Mouse (Mus musculus) gastrocnemius, postnatal 25 days (tissue): ENCODE results near the gene Mdc1. TPM values are rescaled to one million over a fixed set of nuclear protein-coding genes. Genes with fewer than 3 reads are reported as not detected.
A peak's percentile ranks its signal among the peaks of the same experiment; 100 is the strongest.
"Not testable (repeated sequence)": the region's sequence is repeated elsewhere in the genome, so short reads cannot be mapped to it uniquely, and the experiment has no call there.

Experiments used
- DNase-seq: peaks from one replicate; pipeline ENCODE4 v3.0.0; 2022
- total RNA-seq, 2 experiments: library from RNA; stranded (reverse); gene quantifications; 1 replicate in 1 of 2; 2 replicates in 1 of 2; pipeline ENCODE4 v1.2.3; 2021

Mdc1 gene
- total RNA-seq, 2 experiments from 2014 or later, result 3.7 to 5.2 TPM

DNA sequence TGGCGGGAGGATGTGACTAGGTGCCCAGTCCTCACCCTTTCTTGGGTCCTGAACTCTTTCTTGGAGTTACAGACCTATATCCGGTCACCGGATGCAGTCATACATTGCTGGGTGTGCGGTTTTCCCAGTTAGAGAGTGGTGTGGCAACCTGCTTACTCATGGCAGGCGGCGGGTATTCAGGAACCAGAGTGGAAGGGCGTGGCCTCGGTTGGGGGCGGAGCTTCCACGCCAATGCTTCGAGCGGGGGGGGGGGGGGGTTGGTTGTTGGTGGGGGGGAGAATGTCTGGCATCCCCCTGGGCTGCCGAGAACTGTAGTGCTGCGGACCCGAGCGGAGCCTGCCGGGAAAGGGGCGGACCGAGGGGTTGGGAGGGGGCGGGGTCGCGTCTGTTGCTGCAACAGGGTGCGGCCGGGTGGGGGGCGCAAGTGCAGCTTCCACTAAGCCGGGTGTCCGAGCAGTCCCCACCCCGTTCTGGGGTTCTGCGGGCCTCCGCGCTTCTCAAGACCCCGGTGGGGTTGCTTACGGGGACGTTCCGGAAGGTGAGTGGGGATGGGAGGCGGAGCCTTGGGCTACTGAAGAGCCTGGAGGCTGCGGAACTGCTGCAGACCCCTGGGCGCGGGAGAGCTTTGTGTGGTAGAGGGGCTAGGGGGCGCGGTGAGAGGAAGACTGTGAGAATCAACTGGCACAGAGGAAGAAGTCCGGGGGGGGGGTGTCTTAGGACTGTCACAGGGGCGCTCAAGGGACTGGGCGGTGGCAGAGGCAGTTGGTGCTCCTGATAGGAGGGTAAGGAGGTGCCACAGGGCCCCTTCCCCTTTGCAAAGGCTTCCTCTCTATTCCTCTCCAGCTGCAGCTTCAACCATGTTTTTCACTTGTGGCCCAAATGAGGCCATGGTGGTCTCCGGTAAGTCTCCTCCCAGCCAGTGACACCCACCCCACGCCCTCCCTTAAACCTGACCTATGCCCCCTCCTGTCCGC lies 18.1 kb upstream of the Mdc1 start, which contains the start of gene Flot1:
Flot1 (plus strand) TSS at position 267 of the 974 bp plus-strand sequence.
- peak; percentile 87 for DNase-seq

DNA sequence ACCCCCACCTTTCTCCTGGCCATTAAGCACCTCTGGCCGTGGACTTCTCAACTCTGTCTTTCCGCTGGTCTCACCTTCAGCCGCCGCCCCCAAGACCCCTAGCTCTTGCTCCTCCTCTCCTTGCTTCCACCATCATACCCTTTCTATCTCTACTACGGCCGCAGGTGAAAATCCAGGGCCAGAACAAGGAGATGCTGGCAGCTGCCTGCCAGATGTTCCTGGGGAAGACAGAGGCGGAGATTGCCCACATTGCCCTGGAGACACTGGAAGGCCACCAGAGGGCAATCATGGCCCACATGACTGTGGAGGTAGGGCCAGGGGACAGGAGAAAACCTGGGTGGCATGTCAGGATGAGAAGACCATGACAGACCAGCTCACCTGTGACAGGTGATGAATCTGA lies 16.9 kb upstream of the Mdc1 start:
- DNase-seq, result no peak

DNA sequence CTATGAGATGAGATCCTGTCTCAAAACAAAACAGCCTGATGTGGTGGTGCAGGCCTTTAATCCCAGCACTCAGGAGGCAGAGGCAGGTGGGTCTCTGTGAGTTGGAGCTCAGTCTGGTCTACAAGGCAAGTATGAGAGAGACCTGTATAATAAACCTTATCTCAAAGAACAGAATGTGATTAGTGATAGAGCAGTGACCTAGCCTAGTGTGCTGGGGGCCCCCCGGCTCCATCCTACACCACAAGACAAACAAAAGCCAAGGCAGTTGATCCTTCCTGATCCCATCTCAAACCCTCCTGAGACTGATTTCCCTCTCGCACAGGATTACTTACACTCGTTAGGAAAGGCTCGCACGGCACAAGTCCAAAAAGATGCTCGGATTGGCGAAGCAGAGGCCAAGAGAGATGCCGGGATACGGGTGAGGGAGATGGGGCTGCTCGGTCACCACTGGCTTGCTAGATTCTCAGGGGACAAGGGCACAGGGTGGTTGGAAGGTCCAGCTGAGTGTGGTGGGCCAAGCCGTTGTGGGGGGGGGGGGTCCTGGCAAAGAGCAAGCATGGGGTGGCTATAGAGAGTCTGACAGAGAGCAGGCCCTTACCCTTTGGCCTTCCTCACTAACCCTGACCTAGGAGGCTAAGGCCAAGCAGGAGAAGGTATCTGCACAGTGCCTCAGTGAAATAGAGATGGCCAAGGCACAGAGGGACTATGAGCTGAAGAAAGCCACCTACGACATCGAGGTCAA lies 16.0 kb upstream of the Mdc1 start:
- no peak for DNase-seq

DNA sequence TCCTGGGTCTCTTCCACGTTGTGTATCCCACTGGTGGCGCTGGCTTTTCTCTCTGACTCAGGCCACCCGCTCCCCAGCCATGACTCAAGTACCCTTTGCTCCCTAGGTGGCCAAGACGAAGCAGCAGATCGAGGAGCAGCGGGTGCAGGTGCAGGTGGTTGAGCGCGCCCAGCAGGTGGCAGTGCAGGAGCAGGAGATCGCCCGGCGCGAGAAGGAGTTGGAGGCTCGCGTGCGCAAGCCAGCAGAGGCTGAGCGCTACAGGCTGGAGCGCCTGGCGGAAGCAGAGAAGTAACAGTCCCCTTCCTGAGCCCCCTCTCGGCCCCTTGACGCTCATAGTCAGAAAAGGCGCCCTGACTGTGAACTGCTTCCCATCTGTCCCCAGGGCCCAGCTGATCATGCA lies 11.6 kb upstream of the Mdc1 start:
- DNase-seq, result peak; percentile 74

DNA sequence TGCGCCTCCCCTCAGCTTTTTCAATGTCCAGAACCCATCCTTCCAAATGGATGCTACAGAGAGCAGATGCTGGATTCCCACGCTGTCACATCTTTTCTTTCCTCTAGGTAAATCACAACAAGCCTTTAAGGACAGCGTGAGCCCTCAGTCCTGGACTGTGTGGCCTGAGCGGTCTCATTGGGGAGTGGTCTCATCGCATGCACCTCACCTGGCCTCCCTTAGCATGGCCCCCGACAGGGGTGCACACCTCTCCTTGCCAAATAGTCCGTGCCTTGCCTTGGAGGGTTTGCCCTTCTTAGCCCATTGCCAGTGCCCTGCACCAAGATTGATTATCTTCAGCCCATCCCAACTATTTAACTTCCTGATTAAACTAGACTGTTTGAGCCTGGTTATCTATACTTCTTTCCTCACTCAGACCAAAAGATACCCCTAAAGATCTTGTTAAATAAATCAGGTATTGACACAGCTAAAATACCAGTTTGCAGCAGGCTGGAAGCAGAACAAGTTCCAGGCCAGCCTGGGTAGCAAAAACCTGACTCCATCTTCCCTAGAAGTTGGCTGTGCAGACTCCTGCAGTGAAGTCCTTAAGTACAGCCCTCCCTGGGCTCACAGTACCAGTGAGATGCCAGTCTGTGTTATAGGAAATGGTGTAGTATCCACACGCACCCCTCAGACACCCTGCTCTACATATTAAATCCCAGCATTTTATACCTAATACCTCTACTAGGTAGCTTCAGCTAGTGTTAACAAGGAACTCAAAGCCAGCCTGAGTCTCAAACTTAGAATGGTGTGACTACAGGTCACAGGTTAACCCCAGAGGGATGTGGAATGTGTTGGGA lies 8.7 kb upstream of the Mdc1 start:
- no peak for DNase-seq

DNA sequence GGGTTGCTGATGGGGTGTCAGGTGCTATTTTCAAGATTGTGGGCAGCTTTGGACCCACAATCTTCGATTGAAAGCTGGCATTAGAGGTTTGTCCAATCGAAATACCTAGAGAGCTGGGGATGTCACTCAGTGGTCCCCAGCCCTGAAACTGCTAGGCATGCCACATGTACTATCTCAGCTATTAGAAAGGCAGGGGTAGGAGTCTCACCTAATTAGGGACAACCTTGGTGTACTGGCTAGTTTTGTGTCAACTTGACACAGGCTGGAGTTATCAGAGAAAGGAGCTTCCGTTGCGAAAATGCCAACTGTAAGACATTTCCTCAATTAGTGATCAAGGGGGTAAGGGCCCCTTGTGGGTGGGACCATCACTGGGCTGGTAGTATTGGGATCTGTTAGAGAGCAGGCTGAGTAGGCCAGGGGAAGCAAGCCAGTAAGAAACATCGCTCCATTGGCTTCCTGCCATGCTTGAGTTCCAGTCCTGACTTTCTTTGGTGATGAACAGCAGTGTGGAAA lies 8.0 kb upstream of the Mdc1 start:
- no peak for DNase-seq

DNA sequence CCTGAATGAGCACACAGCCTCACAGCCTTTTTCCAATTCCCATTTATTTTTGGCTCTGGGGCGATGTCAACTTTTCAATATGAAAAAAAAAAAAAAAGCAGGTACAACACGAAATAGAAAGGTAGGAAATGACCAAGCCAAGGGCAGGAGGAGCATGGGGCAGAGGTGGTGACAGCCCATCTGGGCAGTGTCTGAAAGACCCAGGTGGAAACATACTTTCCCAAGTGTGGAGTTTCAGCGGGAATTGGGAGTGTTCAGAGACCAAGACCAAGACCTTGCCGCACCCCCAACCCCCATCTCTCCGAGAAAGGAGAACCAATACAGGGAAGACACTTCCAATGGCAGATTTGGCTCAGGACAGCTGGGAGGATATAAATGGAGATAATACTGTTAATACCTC lies 7.4 kb upstream of the Mdc1 start:
- DNase-seq, result no peak

DNA sequence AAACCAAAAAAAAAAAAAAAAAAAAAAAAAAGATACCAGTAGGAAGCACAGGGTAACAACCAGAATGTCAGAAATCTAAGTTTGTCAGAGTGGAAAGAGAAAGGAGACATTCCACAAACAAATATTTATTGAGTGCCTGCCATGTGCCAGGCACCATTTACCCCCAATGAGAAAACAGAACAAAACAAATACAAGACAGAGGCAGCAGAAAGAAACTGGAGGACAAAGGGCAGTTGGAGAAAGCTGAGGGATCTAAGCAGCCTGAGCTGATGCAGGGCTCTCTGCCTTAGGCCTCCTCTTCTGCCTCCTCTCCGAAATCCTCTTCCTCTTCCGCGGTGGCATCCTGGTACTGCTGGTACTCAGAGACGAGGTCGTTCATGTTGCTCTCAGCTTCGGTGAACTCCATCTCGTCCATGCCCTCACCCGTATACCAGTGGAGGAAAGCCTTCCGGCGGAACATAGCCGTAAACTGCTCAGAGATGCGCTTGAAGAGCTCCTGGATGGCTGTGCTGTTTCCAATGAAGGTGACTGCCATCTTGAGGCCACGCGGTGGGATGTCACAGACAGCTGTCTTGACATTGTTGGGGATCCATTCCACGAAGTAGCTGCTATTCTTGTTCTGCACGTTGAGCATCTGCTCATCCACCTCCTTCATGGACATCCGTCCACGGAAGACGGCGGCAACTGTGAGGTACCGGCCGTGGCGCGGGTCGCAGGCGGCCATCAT lies 6.5 kb upstream of the Mdc1 start:
- no peak for DNase-seq

DNA sequence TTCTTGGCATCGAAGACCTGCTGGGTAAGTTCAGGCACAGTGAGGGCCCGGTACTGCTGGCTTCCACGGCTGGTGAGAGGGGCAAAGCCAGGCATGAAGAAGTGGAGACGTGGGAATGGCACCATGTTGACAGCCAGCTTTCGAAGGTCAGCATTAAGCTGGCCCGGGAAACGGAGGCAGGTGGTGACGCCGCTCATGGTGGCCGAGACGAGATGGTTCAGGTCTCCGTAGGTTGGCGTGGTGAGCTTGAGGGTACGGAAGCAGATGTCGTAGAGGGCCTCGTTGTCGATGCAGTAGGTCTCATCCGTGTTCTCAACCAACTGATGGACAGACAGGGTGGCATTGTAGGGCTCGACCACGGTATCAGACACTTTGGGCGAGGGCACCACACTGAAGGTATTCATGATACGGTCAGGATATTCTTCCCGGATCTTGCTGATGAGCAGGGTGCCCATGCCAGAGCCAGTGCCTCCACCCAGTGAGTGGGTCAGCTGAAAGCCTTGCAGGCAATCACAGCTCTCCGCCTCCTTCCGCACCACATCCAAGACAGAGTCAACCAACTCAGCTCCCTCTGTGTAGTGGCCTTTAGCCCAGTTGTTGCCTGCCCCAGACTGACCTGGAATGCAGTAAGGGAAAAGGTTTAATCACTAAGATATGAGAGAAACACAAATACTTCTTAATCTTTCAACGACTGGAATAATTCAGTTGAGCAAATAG lies 5.7 kb upstream of the Mdc1 start:
- no peak for DNase-seq

DNA sequence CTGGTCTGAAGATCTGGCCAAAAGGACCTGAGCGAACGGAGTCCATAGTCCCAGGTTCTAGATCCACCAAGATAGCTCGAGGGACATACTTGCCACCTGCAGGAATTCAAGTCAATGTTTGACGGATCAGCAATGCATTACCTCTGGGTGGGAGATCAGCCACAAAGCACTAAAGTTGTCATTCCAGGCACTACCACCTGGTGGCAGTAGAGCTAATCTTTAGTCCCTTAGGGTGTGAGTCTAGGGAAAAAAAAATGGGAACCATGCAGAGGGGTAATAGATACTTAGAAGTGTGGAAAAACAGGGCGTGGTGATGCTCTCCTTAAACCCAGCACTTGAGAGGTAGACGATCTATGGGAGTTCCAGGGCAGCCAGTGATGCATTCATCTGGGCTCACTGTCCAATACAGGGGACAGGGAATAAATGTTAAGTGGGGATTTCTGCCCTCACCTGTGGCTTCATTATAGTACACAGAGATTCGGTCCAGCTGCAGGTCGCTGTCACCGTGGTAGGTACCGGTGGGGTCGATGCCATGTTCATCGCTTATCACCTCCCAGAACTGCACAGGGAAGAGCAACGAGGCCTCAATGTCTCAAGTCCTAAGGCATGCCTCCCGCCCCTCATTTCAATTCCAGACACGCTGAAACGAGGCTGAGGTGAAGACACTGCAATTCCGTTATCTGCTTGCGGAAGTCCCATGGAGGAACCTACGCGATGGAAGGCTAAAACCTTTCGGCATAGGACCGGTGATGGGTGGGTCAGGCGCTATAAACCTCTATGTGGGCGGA lies 4.9 kb upstream of the Mdc1 start:
- DNase-seq, result peak; percentile 68

DNA sequence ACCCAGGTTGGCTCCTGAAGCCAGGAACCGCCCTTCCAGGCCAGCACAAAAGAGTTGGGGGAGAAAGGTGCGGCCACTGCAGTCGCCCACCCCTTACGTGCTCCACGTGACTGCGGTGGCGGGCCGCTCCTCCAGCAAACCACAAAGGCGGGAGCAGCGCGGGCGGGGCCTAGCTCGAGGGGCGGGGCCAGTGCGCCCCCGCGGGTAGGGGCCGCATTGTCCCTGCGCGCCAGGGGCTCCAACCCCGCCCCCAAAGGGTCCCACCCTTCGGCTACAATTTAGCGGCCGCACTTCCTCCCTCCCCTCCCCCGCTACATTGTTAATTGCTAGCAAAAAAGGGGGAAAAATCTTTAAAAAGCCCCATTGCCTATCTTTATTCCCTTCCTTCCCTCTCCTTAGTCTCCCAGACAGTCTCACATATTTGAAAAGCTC lies 4.3 kb upstream of the Mdc1 start:
- DNase-seq, result peak; percentile 88

DNA sequence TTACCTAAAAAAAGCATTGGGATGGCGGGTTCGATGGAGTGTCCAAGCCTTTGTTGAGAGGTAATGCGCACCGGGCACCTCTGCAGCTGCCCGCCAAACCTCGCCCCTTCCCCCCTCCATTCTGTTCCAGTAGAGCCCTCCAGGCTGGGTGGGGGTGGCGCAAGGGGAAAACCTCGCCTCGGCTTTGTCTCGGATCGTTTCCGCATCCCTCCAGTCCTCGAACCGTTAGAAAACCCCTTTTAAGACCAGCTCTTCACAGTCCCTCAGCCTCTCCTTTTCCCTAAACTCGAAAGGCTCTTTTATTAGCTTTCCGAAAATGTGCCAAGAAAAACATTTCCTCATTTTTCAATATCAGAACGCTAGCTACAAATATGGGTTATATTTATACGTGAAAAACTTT lies 3.8 kb upstream of the Mdc1 start:
- DNase-seq, result no peak

DNA sequence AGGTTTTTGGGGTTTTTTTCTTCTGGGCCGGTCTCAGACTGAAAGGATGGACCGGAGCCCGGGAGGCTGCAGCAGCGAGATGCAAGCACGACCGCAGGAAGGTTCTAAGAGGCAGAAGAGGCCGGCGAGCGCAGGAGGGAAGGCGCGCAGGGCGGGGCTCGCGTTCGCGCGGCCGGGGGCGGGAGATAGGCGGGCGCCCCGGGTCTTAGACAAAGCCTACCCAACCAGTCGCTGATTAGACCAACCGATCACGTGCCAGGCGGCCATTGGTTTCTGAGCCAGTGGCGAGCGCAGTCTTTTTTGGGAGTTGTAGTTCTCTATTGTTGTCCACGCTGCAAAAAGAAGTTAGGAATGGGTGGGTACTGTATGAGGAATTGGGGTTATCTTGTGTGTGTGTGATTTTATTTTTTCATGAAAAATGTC lies 3.2 kb upstream of the Mdc1 start, which contains the start of gene Tubb5:
Tubb5 (minus strand) TSS at position 185 of the 423 bp plus-strand sequence.
- DNase-seq, result peak; percentile 97

DNA sequence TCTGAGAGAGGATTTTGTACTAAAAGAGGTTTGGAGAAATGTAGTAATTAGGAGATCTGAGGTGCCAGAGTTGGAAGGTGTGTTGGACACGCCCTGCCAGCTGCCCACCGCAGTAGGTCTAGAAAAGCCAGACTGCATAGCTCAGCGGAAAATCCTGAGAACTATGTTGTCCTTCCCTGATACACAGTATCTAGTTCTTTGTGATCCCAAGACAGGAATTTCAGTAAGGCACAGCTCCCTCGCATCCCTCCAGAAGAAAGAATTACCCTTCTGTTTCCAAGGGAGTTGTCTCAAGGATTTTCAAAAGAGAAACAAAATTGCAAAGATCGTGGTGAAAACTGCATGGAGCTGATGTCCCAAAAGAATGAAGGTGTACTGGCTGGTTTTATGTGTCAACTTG lies 2.7 kb upstream of the Mdc1 start:
- DNase-seq, result no peak

DNA sequence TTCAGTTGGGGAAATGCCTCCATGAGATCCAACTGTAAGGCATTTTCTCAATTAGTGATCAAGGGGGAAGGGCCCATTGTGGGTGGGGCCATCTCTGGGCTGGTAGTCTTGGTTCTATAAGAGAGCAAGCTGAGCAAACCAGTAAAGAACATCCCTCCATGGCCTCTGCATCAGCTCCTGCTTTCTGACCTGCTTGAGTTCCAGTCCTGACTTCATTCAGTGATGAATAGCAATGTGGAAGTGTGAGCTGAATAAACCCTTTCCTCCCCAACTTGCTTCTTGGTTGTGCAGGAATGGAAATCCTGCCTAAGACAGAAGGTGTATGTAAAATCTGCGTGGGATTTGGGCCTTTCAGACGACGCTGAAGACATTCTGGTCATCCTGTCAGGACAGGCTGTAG lies 2.3 kb upstream of the Mdc1 start:
- not testable (repeated sequence) for DNase-seq

DNA sequence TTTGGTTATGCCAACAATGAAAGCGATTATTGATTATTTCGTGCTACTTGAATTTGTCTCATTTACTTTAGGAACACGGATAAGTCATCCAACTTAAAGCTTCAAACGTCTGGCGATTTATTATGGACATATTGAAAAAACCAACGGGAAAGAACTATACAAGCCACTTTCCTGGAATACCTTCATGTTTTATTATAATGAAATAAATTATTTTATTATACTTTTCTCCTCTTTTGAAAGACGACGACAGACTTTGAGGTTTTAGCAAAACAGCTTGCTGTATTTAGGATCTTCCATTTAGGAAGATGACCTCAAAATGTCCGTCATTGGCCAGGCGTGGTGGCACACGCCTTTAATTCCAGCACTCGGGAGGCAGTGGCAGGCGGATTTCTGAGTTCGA lies 754 bp upstream of the Mdc1 start:
- DNase-seq, result no peak

DNA sequence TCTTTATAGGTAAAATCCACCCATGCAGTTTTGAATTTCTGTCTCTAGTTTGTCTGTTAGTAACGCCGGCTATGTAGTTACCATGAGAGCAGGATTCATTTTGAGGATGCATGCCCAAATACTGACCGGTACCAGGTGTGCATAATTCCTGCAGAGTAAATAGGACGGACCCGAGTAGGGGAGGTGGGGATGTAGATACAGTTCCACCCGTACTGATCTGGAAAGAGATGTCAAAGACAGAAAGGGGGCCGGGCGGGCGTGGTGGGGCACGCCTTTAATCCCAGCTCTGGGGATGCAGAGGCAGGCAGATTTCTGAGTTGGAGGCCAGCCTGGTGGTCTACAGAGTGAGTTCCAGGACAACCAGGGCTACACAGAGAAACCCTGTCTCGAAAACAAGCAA lies 691 bp downstream of the Mdc1 start:
- no peak for DNase-seq

DNA sequence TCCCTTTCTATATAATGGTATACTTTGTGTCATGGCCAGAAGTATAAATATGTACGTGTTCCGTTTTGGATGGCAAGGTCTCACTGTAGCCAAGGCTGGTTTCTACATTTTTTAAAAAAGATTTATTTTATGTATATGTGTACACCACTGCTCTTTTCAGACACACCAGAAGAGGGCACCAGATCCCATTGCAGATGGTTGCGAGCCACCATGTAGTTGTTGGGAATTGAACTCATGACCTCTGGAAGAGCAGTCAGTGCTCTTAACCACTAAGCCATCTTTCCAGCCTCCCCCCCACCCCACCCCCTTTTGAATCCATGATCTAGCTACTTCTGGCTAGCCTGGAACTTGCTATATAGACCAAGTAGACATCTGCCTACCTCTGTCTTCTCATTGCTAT lies 2.2 kb downstream of the Mdc1 start:
- DNase-seq, result no peak

DNA sequence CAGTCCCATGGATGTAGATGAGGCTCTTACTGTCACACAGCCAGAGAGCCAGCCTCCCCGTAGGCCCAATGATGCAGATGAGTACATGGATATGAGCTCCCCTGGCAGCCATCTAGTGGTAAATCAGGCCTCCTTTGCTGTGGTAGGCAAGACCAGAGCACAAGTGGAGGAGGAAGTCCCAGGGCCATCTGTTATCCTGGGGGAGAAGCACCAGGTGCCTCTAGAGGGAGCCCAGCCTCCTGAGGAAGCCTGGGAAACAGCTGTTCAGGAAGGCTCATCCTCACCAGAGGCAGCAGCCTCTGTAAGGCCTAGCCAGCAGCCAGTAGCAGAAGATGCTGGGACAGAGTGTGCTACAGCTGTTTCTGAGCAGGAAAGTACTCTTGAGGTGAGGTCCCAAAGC lies 6.8 kb downstream of the Mdc1 start:
- no peak for DNase-seq

DNA sequence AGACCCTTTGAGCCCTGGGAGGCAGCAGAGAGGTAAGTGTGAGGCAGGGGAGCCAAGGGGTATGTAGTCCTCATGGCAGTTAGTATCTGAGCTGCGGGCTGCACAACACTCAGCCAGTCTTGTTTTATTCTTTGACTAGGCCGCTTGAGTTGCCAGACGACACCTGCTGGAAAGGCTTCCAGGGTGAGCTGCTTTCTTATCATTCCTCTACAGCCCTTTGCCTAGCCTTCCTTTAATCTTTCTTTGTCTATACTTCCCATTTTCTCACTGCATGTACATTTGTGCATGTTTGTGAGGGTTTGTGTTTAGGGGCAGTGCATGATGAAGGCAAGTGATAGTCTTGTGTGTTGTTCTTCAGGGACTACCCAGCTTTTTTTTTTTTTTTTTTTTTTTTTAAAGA lies 9.7 kb downstream of the Mdc1 start:
- no peak for DNase-seq
